Mouse (Mus musculus): ENCODE data around the gene Cmtm1.

- TF ChIP-seq CTCF (IDR thresholded peaks at IDR 0.05; ENCODE audit: borderline replicate concordance, insufficient read depth, low read length), result no peak
- TF ChIP-seq POLR2A (IDR thresholded peaks at IDR 0.05; ENCODE audit: low read depth, low read length), result no peak
Measured at GRCm38 (mm10) chr8:104294396-104294795, 15.5 kb downstream of the Cmtm1 start.
